Mouse (Mus musculus) forebrain, embryonic 16.5 days (tissue): Measurements from ENCODE around the gene Olfr1282. TPM values are rescaled to one million over a fixed set of nuclear protein-coding genes. Genes with fewer than 3 reads are reported as not detected.

ENCODE experiments used
- polyA plus RNA-seq: library from polyadenylated mRNA; unstranded; fragments of >200 nt; fragmentation: Nextera tagmentation; extraction: Ambion mirVana; gene quantifications from 2 replicates; pipeline ENCODE4 v1.2.1, GENCODE M21; 2015

Gene Olfr1282
- polyA plus RNA-seq, 1 experiment from 2014 or later, result not detected

Other genes starting within 250 kb of the Olfr1282 start
- gene Gm13941, start 230.1 kb downstream of the Olfr1282 start, polyA plus RNA-seq, result not detected in 2 replicates
- gene Gm15130, start 183.1 kb downstream of the Olfr1282 start, polyA plus RNA-seq, result not detected in 2 replicates
- not detected in 2 replicates for gene 4930430A15Rik, start 106.5 kb downstream of the Olfr1282 start, polyA plus RNA-seq
- not detected in 2 replicates for gene Olfr1275, start 100.8 kb downstream of the Olfr1282 start, polyA plus RNA-seq
- gene Olfr1276, start 81.6 kb downstream of the Olfr1282 start, polyA plus RNA-seq, result not detected in 2 replicates
- not detected in 2 replicates for gene Olfr1277, start 62.0 kb downstream of the Olfr1282 start, polyA plus RNA-seq
- gene Olfr1278, start 45.9 kb downstream of the Olfr1282 start, polyA plus RNA-seq, result not detected in 2 replicates
- not detected in 2 replicates for gene Olfr1279, start 35.4 kb downstream of the Olfr1282 start, polyA plus RNA-seq
- gene Olfr1280, start 22.1 kb downstream of the Olfr1282 start, polyA plus RNA-seq, result not detected in 2 replicates
- gene Olfr1281, start 9.6 kb downstream of the Olfr1282 start, polyA plus RNA-seq, result not detected in 2 replicates
- gene Olfr1283, start 30.7 kb upstream of the Olfr1282 start, polyA plus RNA-seq, result not detected in 2 replicates
- not detected in 2 replicates for gene Olfr1284, start 39.4 kb upstream of the Olfr1282 start, polyA plus RNA-seq
- gene Olfr1286, start 87.0 kb upstream of the Olfr1282 start, polyA plus RNA-seq, result not detected in 2 replicates
- gene Olfr1287, start 113.1 kb upstream of the Olfr1282 start, polyA plus RNA-seq, result not detected in 2 replicates
- gene Olfr1288, start 138.0 kb upstream of the Olfr1282 start, polyA plus RNA-seq, result not detected in 2 replicates
- gene Olfr1289, start 144.7 kb upstream of the Olfr1282 start, polyA plus RNA-seq, result not detected in 2 replicates
- not detected in 2 replicates for gene Olfr1290, start 157.8 kb upstream of the Olfr1282 start, polyA plus RNA-seq
- not detected in 2 replicates for gene Olfr1291-ps1, start 161.1 kb upstream of the Olfr1282 start, polyA plus RNA-seq
- gene Olfr1293-ps, start 189.1 kb upstream of the Olfr1282 start, polyA plus RNA-seq, result not detected in 2 replicates
- not detected in 2 replicates for gene Olfr1294, start 204.2 kb upstream of the Olfr1282 start, polyA plus RNA-seq
- gene Olfr1295, start 233.6 kb upstream of the Olfr1282 start, polyA plus RNA-seq, result not detected in 2 replicates